Mouse (Mus musculus): ENCODE measurements at regions not wholly inside any gene's neighbourhood (a gene's known extent, or its start where the extent isn't known, plus 50 kb on each side); places are given as distances from the start of the nearest gene placed in this dataset.

DNA sequence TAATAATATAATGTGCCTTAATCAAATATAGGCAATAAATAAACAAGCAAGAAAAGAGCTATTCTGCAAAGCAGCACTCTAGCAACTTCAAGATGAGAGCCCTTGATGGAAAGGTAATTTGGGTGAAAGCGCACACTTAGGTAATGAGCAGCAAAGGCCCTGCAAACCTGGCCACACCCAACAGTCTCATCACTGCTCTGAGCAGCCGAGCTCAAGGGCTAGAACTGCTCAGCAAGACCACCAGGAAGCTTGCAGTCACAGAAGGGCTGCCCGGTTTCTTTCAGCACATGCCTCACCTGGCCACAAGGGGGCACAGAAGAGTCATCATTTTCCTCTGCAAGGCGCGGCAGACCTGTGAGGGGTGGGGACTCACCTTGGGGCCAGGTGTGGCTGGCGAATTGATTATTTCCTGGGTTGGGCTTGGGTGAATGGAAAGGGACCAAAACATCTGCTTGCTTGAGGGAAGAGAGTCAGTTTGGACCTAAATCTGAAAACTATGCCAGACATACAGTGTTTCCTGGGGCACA is 253.4 kb downstream of the Cbln1 start:
- TF ChIP-seq CTCF (IDR thresholded peaks at IDR 0.05; ENCODE audit: borderline replicate concordance, control insufficient read depth, extremely low read depth, insufficient read depth, low read length, poor library complexity) (peak; percentile 51; the same call in 1 of the 2 replicates), POLR2A (IDR thresholded peaks at IDR 0.05; ENCODE audit: control insufficient read depth, extremely low read depth, insufficient read depth, low read length, poor library complexity) (no peak)

Data from thymus, adult 2 months (tissue).